Comparison of ENCODE assay signal across 12 mouse cellular contexts in genomic region chr4:55049938-55050610, GRCm38 (mm10).
A peak's percentile ranks its signal among the peaks of the same experiment; 100 is the strongest.
DNase-seq lines count a peak whose midpoint lies in the region; ATAC-seq and TF ChIP-seq lines count a peak whose summit lies in the region.
"Had no signal": no experiment of that assay in that cellular context is flagged by ENCODE, and none has a peak within 500 bp of the region (broad histone marks: within the 10 kb centered on the region; RNA-seq: fewer than 3 reads in every experiment).

No protein-coding gene starts in this region.

- TF ChIP-seq POLR2A in ES-Bruce4 (IDR thresholded peaks at IDR 0.05; ENCODE audit: insufficient read depth, low read length), result no peak
- no peak for TF ChIP-seq POLR2A in cortical plate, adult 2 months (IDR thresholded peaks at IDR 0.05; ENCODE audit: extremely low read depth, insufficient read depth, low read length)

- peak overlapping the region; percentile 75 for H3K27ac ChIP-seq in ES-Bruce4 (ENCODE audit: insufficient read depth, low read length)
- H3K27ac ChIP-seq in cortical plate, adult 2 months (ENCODE audit: insufficient read depth, low read length), result peak overlapping the region; percentile 72; the same call in 1 of the 2 replicates
- H3K27ac ChIP-seq: heart, adult 2 months; midbrain, embryonic 12.5 days had no signal

- DNase-seq in frontal cortex, postnatal 14 days (ENCODE audit: low spot score in 2 of 2), result no peak
- peak; percentile 34 to 55 for DNase-seq in layer of hippocampus, adult 18-20 months (ENCODE audit: low spot score in 2 of 2)
- DNase-seq in lung, postnatal 36 days, result no peak
- DNase-seq in adipocyte (ENCODE audit: low spot score), result no peak
- DNase-seq: heart, adult 2 months; kidney, postnatal 14 days; lung, adult 2 months had no signal

- peak; percentile 84 for ATAC-seq in frontal cortex, adult (ENCODE audit: low TSS enrichment)
- ATAC-seq in megakaryocyte, adult 5-6 weeks (ENCODE audit: poor library complexity, severe bottlenecking), result no peak

- H3K9ac ChIP-seq in ES-Bruce4 (ENCODE audit: low read depth, poor library complexity, severe bottlenecking), result peak overlapping the region; percentile 36
- H3K9ac ChIP-seq: midbrain, embryonic 12.5 days had no signal

- no peak for TF ChIP-seq CTCF in ES-Bruce4 (IDR thresholded peaks at IDR 0.05; ENCODE audit: low read depth, low read length)
- TF ChIP-seq CTCF in cortical plate, adult 2 months (IDR thresholded peaks at IDR 0.05; ENCODE audit: extremely low read depth, insufficient read depth, low read length), result no peak

- TF ChIP-seq EP300 in ES-Bruce4 (IDR thresholded peaks at IDR 0.05; ENCODE audit: insufficient read depth, low read depth, low read length), result no peak

- peaks cover 6% of the 10 kb centered on the region for H3K4me1 ChIP-seq in ES-Bruce4 (ENCODE audit: control insufficient read depth, insufficient read depth, low read length)
- H3K4me1 ChIP-seq in cortical plate, adult 2 months (ENCODE audit: control insufficient read depth, insufficient read depth, low read length), result peaks cover 8% of the 10 kb centered on the region; the same call in 1 of the 2 replicates
- H3K4me1 ChIP-seq: midbrain, embryonic 12.5 days had no signal

- peaks cover 29% of the 10 kb centered on the region for H3K36me3 ChIP-seq in ES-Bruce4 (ENCODE audit: control insufficient read depth, insufficient read depth, low read length, poor library complexity, severe bottlenecking)

- H3K27me3 ChIP-seq in ES-Bruce4 (ENCODE audit: control insufficient read depth, insufficient read depth, low read length, poor library complexity, severe bottlenecking), result no peaks in the 10 kb centered on the region
- H3K27me3 ChIP-seq: midbrain, embryonic 12.5 days had no signal

- peak overlapping the region; percentile 39 for H3K4me3 ChIP-seq in ES-Bruce4 (ENCODE audit: low read depth, low read length)
- H3K4me3 ChIP-seq in cortical plate, adult 2 months (ENCODE audit: insufficient read depth, low read length), result no peak overlapping the region
- H3K4me3 ChIP-seq: heart, adult 2 months; midbrain, embryonic 12.5 days had no signal

- H3K9me3 ChIP-seq in ES-Bruce4 (replicated peaks; ENCODE audit: control insufficient read depth, insufficient read depth, low read length, poor library complexity, severe bottlenecking), result no peaks in the 10 kb centered on the region
- H3K9me3 ChIP-seq: midbrain, embryonic 12.5 days had no signal

Comparison
In these comparisons a context has a peak if more than half of its experiments do, and no peak if none do; other contexts are left out.
1. DNase-seq: peak in layer of hippocampus, adult 18-20 months (2 of 2); none in frontal cortex, postnatal 14 days (0 of 2), lung, postnatal 36 days (single experiment) and adipocyte (single experiment).